Mouse (Mus musculus) olfactory bulb, adult 2 months (tissue): ENCODE data around the gene Osbpl6.

ENCODE experiments used
- CTCF ChIP-seq: fragments of 200-500 bp; IDR thresholded peaks from 2 replicates; pipeline ENCODE4 v1.5.1; 2012; ENCODE audit warnings: low read depth, mild to moderate bottlenecking, low read length, moderate library complexity; ENCODE audit not compliant: insufficient read depth
- POLR2A ChIP-seq: fragments of 200-500 bp; IDR thresholded peaks from 2 replicates; pipeline ENCODE4 v1.6.1; 2012; ENCODE audit warnings: mild to moderate bottlenecking, low read depth, low read length, moderate library complexity; ENCODE audit not compliant: insufficient read depth

DNA sequence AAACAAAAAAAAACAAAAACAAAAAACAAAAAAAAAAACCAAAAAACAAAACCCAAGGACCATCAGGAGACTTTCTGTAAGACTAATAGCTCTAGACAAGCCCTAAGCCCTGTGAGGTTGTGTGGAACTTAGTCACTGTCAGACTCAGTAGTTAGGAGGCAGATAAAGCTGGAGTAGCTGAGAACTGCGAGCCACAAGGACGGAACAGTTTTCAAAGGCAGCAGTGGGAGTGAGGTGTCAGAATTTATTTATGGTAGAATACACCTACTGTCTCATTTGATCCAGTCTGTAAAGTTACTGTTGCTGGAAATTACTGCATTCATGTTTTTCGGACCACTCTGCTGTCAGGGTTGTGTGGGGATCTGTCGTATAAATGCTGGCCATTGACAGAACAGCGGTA lies 118.1 kb downstream of the Osbpl6 start:
- no peak for TF ChIP-seq POLR2A
- TF ChIP-seq CTCF, result no peak
